Comparison of ENCODE assay signal across 9 mouse cellular contexts in the genomic region with DNA sequence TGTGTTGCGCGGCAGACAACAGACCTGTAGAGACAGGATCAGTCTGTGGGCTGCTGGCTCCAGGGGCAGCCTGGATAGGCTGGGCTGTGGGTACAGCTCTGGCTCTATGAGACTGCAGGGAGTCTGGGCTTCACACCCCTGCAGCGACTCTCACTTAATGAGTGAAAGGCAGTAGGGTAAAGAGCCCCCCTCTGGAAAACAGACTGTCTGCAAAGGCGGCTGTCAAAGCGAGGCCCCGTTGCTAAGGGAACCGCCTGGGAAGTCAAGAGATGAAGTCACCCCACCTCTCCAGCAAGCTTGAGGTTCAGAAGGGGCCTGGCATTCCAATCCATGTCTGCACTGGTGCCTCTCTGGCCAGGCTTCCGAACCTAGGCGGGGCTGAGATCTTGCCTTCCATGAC.
DNase-seq lines count a peak whose midpoint lies in the region; ATAC-seq lines count a peak whose summit lies in the region.
"Had no signal": no experiment of that assay in that cellular context is flagged by ENCODE, and none has a peak within 500 bp of the region (broad histone marks: within the 10 kb centered on the region; RNA-seq: fewer than 3 reads in every experiment).

No protein-coding gene starts in this region.

- no peaks in the 10 kb centered on the region for H3K36me3 ChIP-seq in embryonic facial prominence, embryonic 14.5 days (ENCODE audit: control insufficient read depth, insufficient read depth, low read length)
- H3K36me3 ChIP-seq in neural tube, embryonic 15.5 days, result no peaks in the 10 kb centered on the region
- H3K36me3 ChIP-seq: embryonic facial prominence, embryonic 15.5 days had no signal

- no peak overlapping the region for H3K4me2 ChIP-seq in embryonic facial prominence, embryonic 14.5 days (ENCODE audit: low read depth, low read length)
- no peak overlapping the region for H3K4me2 ChIP-seq in neural tube, embryonic 15.5 days
- H3K4me2 ChIP-seq: embryonic facial prominence, embryonic 15.5 days had no signal

- peak; percentile 19 for DNase-seq in left cerebral cortex, adult 11 months (ENCODE audit: low spot score)
- no peak for DNase-seq in left cerebral cortex, postnatal 10 days (ENCODE audit: extremely low spot score in 1 of 2, low spot score in 2 of 2)
- DNase-seq in embryonic facial prominence, embryonic 14.5 days (ENCODE audit: low spot score), result peak; percentile 62
- peak; percentile 17 to 30 for DNase-seq in layer of hippocampus, postnatal 25 days (ENCODE audit: extremely low spot score in 1 of 2, low spot score in 1 of 2)
- DNase-seq in spleen, postnatal 4 days (ENCODE audit: low spot score in 2 of 2), result no peak
- DNase-seq in cerebellum, adult 8-10 months, result no peak
- DNase-seq in gastrocnemius, postnatal 36 days, result no peak

- H3K27ac ChIP-seq in embryonic facial prominence, embryonic 14.5 days (replicated peaks; ENCODE audit: low read depth, low read length), result no peak overlapping the region
- no peak overlapping the region for H3K27ac ChIP-seq in neural tube, embryonic 15.5 days (replicated peaks)
- H3K27ac ChIP-seq: embryonic facial prominence, embryonic 15.5 days had no signal

- H3K4me1 ChIP-seq in embryonic facial prominence, embryonic 14.5 days (ENCODE audit: control insufficient read depth, insufficient read depth, low read length), result 0 out of 2 replicates have a peak, but pooled peaks cover 6% of the 10 kb centered on the region
- H3K4me1 ChIP-seq in neural tube, embryonic 15.5 days, result peaks cover 25% of the 10 kb centered on the region

- WGBS in embryonic facial prominence, embryonic 14.5 days, result 37% methylated on average over 9 of the region's 9 CpGs
- 24% methylated on average over 9 of the region's 9 CpGs for WGBS in neural tube, embryonic 15.5 days

- H3K4me3 ChIP-seq in embryonic facial prominence, embryonic 14.5 days (ENCODE audit: low read depth, low read length), result no peak overlapping the region
- no peak overlapping the region for H3K4me3 ChIP-seq in neural tube, embryonic 15.5 days (replicated peaks)
- H3K4me3 ChIP-seq: embryonic facial prominence, embryonic 15.5 days had no signal

- H3K27me3 ChIP-seq in embryonic facial prominence, embryonic 14.5 days (replicated peaks; ENCODE audit: control insufficient read depth, insufficient read depth, low read length), result no peaks in the 10 kb centered on the region
- H3K27me3 ChIP-seq in neural tube, embryonic 15.5 days (replicated peaks), result no peaks in the 10 kb centered on the region
- H3K27me3 ChIP-seq: embryonic facial prominence, embryonic 15.5 days had no signal

- peak; percentile 71 for ATAC-seq in embryonic facial prominence, embryonic 14.5 days (ENCODE audit: low read depth)
- ATAC-seq in neural tube, embryonic 15.5 days (ENCODE audit: low FRiP score), result peak; percentile 42; the same call in 1 of the 2 replicates

- intact Hi-C loops in left cerebral cortex, postnatal 10 days (cut with DNase I), result no loop called here
- intact Hi-C loops in gastrocnemius, postnatal 36 days (cut with DNase I), result loop anchor here (5.0 kb wide), 1 partner anchor 610 kb away; no protein-coding TSS in a partner anchor

- no peak overlapping the region for H3K9ac ChIP-seq in embryonic facial prominence, embryonic 14.5 days (ENCODE audit: low read depth, low read length)
- no peak overlapping the region for H3K9ac ChIP-seq in neural tube, embryonic 15.5 days (replicated peaks)
- H3K9ac ChIP-seq: embryonic facial prominence, embryonic 15.5 days had no signal

- no peaks in the 10 kb centered on the region for H3K9me3 ChIP-seq in embryonic facial prominence, embryonic 14.5 days (ENCODE audit: control insufficient read depth, low read length)
- H3K9me3 ChIP-seq in neural tube, embryonic 15.5 days (replicated peaks), result no peaks in the 10 kb centered on the region
- H3K9me3 ChIP-seq: embryonic facial prominence, embryonic 15.5 days had no signal

Comparison
In these comparisons a context has a peak if more than half of its experiments do, and no peak if none do; other contexts are left out.
1. DNase-seq: peak in left cerebral cortex, adult 11 months (single experiment), embryonic facial prominence, embryonic 14.5 days (single experiment) and layer of hippocampus, postnatal 25 days (2 of 2); none in left cerebral cortex, postnatal 10 days (0 of 2), spleen, postnatal 4 days (0 of 2), cerebellum, adult 8-10 months (single experiment) and gastrocnemius, postnatal 36 days (0 of 2).